Mouse (Mus musculus) adrenal gland, postnatal 14 days (tissue): Measurements from ENCODE around the gene Trp53rka. TPM values are rescaled to one million over a fixed set of nuclear protein-coding genes. Genes with fewer than 3 reads are reported as not detected.

Experiments
- DNase-seq: peaks from one replicate; pipeline ENCODE4 v3.0.0; 2021; ENCODE audit warnings: mixed read lengths
- total RNA-seq: library from RNA; stranded (reverse); gene quantifications from 2 replicates; pipeline ENCODE4 v1.2.3, GENCODE M21; 2021

The Trp53rka gene
- total RNA-seq, 1 experiment from 2014 or later, result 13.6 TPM

DNA sequence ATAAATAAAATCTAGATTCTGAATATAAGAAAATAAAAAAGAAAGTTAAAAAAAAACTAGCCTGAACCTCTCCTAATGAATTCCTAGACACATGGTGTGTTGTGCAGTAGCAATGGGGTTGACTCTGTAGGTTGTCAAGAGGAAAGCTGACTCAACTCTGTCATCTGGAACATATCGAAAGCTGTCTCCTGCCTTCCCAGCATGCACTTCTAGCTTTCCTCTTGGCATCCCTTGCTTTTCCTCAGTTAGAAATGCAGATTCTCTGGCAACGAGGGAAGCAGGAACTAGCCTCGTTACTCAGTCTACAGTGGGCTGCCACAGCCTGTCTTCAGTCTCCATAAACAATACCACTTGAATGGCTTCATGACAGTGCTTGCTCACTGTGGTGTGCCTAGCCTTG, 7.3 kb downstream of the Trp53rka start:
- no peak for DNase-seq

DNA sequence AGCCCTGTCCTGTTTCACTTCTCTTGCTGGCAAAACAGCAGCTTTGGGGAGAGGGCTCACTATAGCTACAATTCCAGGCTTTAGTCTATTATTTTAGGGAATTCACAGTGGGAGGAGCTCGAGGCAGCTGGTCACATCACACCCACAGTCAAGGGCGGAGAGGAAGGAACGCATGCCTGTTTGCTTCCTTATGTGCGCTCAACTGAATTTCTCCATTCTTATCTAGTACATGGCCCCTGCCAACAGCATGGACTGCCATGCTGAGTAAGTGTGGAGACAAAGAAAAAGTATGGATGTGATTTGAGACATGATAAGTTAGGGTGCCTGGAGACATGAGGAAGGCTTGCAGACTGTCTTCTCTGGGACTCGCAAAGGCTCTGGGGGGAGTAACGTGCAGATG, 9.0 kb downstream of the Trp53rka start:
- DNase-seq, result no peak

DNA sequence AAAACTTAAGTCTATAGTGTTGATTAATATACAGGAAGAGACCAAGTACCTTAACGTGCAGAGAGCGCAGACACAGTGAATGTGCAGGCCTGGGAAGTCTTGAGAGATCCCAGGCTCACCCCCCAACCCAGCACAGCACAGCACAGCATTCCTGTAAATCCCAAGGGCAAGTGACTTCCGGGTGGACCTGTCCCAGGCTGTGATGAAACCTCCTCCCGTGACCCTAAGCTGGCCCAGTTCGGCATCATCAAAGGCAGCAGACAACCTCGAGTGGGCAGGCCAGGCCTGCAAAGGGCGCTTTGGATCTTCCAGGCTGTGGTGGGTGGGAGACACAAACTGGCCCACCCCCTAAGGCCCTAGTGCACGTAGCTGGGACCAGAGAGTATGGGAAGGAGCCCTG, 11.1 kb downstream of the Trp53rka start:
- DNase-seq, result peak; percentile 39

DNA sequence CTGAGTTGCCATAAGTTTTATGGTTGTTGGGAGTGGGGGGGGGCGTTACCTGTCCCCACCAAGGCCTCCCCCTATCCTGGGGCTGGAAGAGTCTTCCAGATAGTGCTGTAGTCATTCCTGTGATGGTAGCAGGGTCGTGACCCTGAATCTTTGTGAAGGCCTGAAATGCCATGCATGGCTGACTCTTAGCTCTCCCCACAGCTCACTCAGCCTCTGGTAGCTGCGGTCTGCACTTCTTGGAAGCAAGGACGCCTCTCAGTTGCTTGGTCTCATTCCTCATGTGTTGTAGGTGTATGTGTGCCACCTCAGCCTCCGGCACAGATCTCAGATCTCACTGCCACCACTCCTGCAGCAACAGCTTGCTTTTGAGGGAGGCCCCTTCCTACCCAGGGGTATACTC, 17.3 kb downstream of the Trp53rka start:
- DNase-seq, result no peak

DNA sequence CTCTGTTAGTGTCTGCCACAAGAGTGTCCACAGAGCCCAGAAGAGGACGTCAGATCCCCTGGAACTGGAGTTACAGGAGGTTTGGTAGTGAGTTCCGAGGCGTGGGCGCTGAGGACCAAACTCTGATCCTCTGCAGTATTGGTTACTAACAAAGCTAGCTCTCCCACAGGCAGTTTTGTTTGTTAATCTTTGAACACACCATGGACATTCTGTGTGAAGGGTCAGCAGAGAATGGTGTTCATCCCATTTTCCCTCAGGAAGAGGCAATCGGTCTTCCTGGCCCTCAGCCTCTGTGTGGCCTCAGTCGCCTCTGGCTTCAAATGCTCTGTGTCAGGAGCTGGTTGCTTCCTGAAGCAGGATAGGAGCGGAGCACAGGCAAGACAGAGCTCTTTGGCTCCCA, 17.7 kb downstream of the Trp53rka start:
- no peak for DNase-seq

DNA sequence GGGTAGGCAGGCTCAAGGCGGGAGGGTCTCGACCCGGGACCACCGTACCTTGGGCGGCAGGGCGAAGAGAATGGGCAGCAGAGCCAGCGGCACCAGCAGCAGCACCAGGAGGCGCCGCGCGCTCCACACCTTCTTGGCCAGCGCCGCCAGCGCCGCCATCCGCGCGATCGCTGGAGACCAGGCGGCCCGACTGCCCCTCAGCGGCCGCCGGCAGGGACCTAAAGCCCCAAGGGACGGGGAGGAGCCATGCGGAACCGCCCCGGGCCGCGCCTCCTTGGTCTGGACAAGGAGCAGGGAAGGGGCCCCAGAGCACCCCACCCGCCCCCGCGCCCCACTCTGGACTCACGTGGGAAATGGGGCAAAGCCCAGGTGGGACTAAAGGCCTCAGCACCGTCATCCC, 20.1 kb downstream of the Trp53rka start, which contains the start of gene Slc13a3:
Gene Slc13a3, minus strand, starts transcription at position 228 of the 400 bp plus-strand sequence.
- peak; percentile 38 for DNase-seq

DNA sequence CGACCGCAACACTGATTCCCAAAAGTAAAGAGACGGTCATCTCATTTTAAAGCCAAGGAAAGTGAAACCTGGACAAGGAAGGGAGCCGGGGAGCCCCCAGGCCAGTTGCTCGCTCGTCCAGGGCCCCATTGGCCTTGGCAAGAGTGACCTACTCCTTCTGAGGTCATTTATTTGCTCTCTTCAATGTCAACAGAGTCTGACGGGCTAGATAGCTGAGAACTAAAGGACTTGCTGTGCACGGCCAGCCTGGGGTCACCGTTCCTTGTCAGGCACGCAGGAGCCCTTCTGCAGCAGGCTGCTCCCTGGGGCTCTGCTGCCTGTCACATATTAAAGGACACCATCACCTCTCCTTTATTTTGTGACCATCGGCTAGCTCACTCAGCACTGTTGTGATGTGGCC, 21.2 kb downstream of the Trp53rka start:
- no peak for DNase-seq

DNA sequence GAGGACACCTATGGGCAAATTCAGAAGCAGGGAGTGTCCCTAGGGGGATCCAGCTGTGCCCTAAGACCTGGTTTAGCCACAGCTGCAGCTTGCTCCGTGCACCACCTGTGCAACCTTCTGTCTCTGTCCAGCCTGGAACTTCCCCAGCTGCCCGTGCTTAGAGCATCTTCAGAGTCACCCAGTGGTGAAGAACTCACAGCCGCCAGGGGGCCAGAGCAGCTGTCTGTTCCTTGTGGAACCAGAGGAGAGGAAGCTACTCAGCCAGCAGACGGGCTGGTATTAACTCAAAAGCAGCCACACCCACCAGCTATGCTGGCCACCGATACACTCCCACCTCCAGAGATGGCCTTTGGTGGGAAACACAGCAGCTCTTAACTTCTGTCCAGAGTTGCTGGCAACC, 23.0 kb downstream of the Trp53rka start:
- no peak for DNase-seq

DNA sequence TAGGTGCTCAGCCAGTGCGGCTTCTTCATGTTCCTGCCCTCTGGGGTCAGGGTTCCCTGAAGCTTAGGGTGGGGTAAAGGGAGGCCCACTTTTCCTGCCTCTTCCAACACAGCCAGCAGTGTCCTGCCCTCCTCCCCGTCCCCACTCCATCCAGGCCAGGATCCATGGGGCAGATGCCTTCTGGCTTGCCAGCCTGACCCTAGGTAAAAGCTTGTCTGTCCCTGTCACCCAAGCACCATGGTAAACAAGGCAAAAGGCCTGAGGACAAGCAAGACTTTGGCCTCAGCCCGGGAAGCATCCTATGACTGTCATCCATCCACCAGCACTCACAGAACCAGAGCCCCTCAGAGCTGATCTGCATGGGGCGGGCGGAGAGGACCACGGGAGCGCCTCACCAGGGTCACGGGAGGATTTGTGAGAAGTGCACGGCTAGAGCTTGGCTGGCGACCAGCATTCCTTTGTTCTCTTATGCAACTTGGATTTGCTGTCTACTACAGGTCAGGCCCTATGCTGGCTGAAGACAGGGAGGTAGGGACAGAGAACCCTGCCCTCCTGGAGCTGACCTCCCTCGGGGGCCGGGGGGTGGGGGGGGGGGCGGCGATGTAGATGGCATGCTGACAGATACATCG, 25.2 kb downstream of the Trp53rka start:
- DNase-seq, result peak; percentile 58

DNA sequence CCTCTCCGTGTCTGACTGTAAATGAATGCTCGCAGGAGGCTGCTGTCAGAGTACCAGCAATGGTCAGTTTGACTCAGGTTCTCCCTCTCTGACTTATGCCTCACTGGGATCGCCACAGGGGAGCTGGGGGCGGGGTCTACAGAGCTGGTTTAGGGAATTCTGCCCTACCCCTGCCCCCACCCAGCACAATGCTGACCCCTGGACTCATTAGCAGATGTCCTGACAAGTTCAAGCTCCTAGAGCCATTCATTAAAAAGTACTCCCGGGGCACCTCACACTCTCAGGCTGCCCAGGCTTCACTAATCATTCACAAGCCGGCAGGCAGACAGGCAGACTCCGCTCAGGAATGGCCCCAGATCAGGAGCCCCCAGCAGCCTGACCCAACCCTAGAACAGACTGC, 33.5 kb downstream of the Trp53rka start:
- DNase-seq, result no peak

DNA sequence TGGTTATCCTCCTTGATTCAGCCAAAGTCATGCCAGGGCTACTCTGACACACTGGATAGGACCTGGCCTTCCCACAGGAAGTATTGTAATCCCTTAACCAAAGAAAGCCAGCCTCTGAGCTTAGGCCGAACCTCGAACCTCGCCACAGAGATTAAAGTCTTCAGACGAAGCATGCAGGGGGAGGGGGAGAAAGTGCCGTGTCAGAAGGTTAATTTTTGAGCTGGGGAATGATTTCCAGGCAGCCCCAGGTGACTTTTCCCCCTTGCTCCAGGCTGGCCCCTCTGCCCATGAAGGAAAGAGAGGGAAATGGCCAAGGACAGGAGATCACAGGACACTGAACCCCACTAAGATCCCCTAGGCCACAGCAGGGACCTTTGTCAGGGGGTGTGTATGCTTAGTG, 34.9 kb downstream of the Trp53rka start:
- no peak for DNase-seq

DNA sequence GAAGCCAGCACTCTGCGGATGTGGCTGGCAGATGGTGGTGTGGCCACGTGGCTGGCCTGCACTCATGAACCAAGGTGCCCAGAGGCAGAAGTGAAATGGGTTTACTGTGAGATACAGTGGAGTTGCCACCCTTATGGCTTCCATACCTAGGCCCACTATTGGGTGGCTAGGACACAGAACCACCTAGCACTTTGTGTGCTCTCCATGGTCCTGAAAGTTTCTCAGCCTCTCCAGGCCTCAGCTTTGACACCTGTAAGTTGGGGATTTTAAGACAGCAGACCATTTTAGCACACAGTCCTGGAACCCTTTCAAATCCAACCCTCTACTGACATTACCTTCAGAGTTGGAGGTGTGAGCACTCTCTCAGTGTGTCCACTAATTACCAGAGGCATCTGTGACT, 36.4 kb downstream of the Trp53rka start:
- no peak for DNase-seq

DNA sequence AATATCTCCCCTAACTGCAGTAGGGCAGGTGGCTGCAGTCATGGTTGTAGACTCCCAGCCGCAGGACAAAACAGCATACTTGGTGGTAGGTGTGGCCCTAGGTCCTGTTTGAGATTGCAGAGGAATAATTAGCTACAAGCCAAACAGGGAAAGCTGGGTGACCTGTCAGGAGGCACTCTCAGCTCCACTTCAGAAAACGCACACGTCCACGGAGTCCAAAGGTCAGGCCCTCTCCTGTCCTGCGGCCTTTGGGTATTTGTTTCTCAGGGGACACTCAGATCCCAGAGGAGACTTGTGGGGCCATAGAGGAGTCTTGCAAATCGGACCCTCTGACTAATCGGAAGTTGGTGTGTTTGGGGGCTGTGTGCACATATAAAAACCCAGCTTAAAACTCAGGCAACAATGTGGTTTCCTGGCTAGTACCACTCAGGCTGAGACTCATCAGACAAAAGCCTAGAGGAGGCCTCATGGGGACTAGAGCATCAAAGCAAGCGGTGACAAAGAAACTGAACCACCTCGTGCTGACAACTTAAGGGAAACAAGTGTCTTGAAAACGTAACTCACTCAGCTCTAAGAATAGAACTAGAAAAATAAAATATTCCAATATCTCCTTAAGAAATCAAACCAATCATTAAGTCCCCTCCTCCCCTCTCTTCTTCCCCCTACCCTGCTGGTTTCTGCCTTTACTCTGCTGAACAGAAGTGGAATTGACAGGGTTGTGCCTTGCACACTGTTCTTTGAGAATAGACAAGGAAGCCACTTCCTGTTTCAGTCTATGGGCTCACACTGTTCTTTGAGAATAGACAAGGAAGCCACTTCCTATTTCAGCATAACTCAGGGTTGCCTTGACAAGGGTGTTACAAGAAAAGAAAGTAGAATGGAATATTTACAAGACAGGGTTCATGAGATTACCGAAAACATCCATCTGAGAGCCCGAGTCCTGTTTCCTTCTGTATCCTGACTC, 40.1 kb downstream of the Trp53rka start:
- DNase-seq, result no peak

DNA sequence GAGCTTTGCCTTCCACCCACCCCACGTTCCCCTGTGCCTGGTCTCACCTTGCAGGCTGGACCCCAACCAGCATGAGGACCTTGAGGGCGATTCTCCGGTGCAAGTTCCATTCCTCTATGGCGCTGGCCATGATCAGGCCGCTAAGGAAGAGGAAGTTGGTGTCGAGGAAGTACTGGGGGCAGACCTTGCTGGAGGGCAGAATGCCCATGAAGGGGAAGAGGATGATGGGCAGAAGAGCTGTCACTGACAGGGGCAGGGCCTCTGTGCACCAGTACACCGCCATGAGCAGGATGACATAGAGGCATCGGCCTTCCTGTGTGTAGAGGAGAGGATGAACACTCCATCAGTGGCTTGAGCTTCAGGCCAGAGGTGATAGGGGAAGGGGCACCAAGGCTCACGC, 44.6 kb downstream of the Trp53rka start:
- no peak for DNase-seq

DNA sequence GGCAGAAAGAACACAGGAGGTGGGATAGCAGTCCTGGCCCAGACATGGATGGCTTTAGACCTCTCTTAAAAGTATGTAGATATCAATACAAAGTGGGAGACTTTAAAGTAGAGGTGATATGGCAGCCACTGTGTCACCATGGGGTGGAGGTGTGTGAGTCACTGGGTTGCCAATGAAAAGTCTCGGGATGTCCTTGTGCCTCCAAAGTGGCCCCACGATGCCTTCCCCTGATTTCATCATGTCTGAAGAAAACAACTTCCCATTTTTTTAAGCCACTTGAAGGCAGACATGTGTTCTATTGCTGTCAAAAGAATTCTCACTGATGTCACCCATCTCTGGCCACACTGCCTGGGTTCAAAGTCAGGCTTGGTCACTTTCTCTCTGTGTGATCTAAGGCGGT, 48.3 kb downstream of the Trp53rka start:
- no peak for DNase-seq

DNA sequence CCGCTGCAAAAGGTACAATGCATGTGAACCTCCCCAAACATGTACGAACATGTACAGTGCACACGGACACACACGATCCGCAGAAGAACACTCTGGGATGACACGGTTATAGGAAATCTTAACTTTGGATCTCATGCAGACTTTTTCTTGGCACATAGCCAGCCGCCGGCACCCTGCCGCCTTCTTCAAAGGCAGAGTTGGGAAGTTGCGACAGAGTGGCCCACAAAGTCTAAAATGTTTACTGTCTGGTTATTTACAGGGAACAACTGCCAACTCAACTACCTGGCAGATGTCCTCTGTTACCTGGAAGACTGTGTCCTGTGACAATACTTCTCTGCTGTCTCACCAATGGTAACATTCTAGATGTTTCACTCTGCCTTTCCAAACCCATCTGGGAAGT, 50.1 kb downstream of the Trp53rka start:
- DNase-seq, result peak; percentile 78

DNA sequence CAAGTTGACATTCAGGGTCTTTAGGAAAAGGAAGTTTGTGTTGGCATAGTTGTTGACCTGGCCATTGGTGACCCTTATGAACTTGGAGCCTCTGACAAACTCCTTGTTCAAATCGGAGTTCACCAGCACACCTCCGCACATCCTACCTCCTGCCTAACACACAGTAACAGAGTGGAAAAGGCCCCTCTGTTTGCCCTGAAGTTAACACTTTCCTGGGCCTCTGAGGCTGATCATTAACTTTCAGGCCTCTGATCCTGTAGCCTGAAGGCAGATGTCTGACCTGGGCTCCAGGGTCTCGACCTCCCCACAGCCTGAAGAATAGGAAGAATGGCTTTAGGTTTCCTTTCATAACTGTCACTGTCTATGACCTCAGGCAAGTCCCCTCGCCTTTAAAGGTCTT, 51.5 kb downstream of the Trp53rka start:
- no peak for DNase-seq

Other genes with a start within 250 kb of the Trp53rka start
- 32.8 and 36.4 TPM in 2 replicates for gene Slc35c2, start 205.5 kb downstream of the Trp53rka start, total RNA-seq
- gene Elmo2, start 166.8 kb downstream of the Trp53rka start, total RNA-seq, result 26.2 and 27.8 TPM in 2 replicates
- not detected in 2 replicates for gene Zfp663, start 124.6 kb downstream of the Trp53rka start, total RNA-seq
- 5.0 and 5.8 TPM in 2 replicates for gene Zfp334, start 105.1 kb downstream of the Trp53rka start, total RNA-seq
- 0.11 TPM in 1 of 2 replicates, not detected in the other for gene Ocstamp, start 92.9 kb downstream of the Trp53rka start, total RNA-seq
- gene Slc13a3, start 20.1 kb downstream of the Trp53rka start, total RNA-seq, result 0.71 and 11.3 TPM in 2 replicates
- gene Slc2a10, start 10.5 kb upstream of the Trp53rka start, total RNA-seq, result 0.89 and 0.98 TPM in 2 replicates
- 3.2 and 5.3 TPM in 2 replicates for gene Eya2, start 101.7 kb upstream of the Trp53rka start, total RNA-seq